In the genomic region with DNA sequence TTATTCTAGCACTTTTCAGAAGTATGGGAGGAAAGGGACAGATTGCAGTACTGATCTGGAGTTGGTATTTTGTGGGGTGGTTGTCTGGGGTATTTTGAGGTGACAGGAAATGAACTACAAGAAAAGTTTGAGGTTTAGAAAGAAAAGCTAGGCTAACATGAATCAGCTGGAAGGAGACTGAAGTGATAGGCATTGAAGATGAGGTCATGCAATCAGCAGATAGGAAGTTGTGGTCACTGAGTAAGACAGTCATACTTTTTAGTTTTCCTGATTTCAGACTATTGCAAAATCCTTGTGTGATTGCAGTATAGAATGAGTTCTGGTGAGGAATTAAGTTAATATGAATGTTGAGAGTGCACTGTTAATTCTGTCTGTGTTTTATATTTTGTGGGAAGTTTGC, we compare ENCODE assay signal across 15 mouse cellular contexts.
DNase-seq lines count a peak whose midpoint lies in the region; ATAC-seq and TF ChIP-seq lines count a peak whose summit lies in the region.
"Had no signal": no experiment of that assay in that cellular context is flagged by ENCODE, and none has a peak within 500 bp of the region (broad histone marks: within the 10 kb centered on the region; RNA-seq: fewer than 3 reads in every experiment).

No protein-coding gene starts in this region.

- H3K4me3 ChIP-seq in lung, postnatal 0 days (ENCODE audit: low read depth, low read length): no peak overlapping the region
- no peak overlapping the region for H3K4me3 ChIP-seq in lung, adult 2 months (replicated peaks; ENCODE audit: extremely low read depth, low read depth, low read length)
- H3K4me3 ChIP-seq: hindbrain, embryonic 12.5 days; left cerebral cortex, adult 2 months; lung, embryonic 15.5 days; midbrain, embryonic 12.5 days; stomach, embryonic 15.5 days had no signal

- no peak for TF ChIP-seq EP300 in lung, postnatal 0 days (IDR thresholded peaks at IDR 0.05)

- H3K36me3 ChIP-seq in lung, postnatal 0 days (ENCODE audit: insufficient read depth, low read length): peaks cover 9% of the 10 kb centered on the region

- H3K9ac ChIP-seq in lung, postnatal 0 days (replicated peaks; ENCODE audit: low read depth): no peak overlapping the region
- H3K9ac ChIP-seq: hindbrain, embryonic 12.5 days; lung, embryonic 15.5 days; midbrain, embryonic 12.5 days; stomach, embryonic 15.5 days had no signal

- no peak overlapping the region for H3K4me2 ChIP-seq in lung, postnatal 0 days (replicated peaks; ENCODE audit: low read depth, low read length)
- H3K4me2 ChIP-seq: hindbrain, embryonic 12.5 days; lung, embryonic 15.5 days; midbrain, embryonic 12.5 days; stomach, embryonic 15.5 days had no signal

- no peak for TF ChIP-seq POLR2A in lung, adult 2 months (IDR thresholded peaks at IDR 0.05; ENCODE audit: borderline replicate concordance, extremely low read depth, low read depth, low read length)

- DNase-seq in lung, postnatal 0 days (ENCODE audit: low spot score): peak; percentile 21
- no peak for DNase-seq in lung, adult 2 months
- peak; percentile 39 for DNase-seq in Muller cell, postnatal 12 days (ENCODE audit: inconsistent ontology term)
- no peak for DNase-seq in right cerebral cortex, postnatal 36 days (ENCODE audit: low spot score in 2 of 2)
- DNase-seq in frontal cortex, postnatal 10 days (ENCODE audit: low spot score in 2 of 2): no peak
- DNase-seq in yolk sac, embryonic 10.5 days (ENCODE audit: low spot score): no peak
- DNase-seq: kidney, adult 8-10 months; thymus, postnatal 4 days had no signal

- no peaks in the 10 kb centered on the region for H3K4me1 ChIP-seq in lung, postnatal 0 days (ENCODE audit: insufficient read depth, low read depth, low read length)
- no peaks in the 10 kb centered on the region for H3K4me1 ChIP-seq in lung, adult 2 months (ENCODE audit: control insufficient read depth, insufficient read depth, low read length)
- H3K4me1 ChIP-seq: hindbrain, embryonic 12.5 days; lung, embryonic 15.5 days; midbrain, embryonic 12.5 days; stomach, embryonic 15.5 days had no signal

- no peak overlapping the region for H3K27ac ChIP-seq in lung, postnatal 0 days (ENCODE audit: low read length)
- H3K27ac ChIP-seq: hindbrain, embryonic 12.5 days; left cerebral cortex, adult 2 months; lung, embryonic 15.5 days; midbrain, embryonic 12.5 days; stomach, embryonic 15.5 days had no signal

- no peak; the same call in 1 of the 2 replicates for ATAC-seq in lung, postnatal 0 days
- ATAC-seq in granulocyte monocyte progenitor cell, adult 5-6 weeks (replicated peaks; ENCODE audit: poor library complexity, severe bottlenecking): peak; percentile 100
- ATAC-seq in neutrophil, adult 5-6 weeks (ENCODE audit: extremely low read depth, insufficient number of reproducible peaks, low FRiP score, poor library complexity, severe bottlenecking): peak; percentile 95

- no peaks in the 10 kb centered on the region for H3K9me3 ChIP-seq in lung, postnatal 0 days (ENCODE audit: low read length)
- H3K9me3 ChIP-seq: hindbrain, embryonic 12.5 days; lung, embryonic 15.5 days; midbrain, embryonic 12.5 days; stomach, embryonic 15.5 days had no signal

- no peak for TF ChIP-seq CTCF in lung, postnatal 0 days (IDR thresholded peaks at IDR 0.05)
- TF ChIP-seq CTCF in lung, adult 2 months (IDR thresholded peaks at IDR 0.05; ENCODE audit: insufficient read depth, low read length): no peak

- H3K27me3 ChIP-seq in lung, postnatal 0 days (replicated peaks; ENCODE audit: insufficient read depth, low read length): no peaks in the 10 kb centered on the region
- H3K27me3 ChIP-seq: hindbrain, embryonic 12.5 days; lung, embryonic 15.5 days; midbrain, embryonic 12.5 days; stomach, embryonic 15.5 days had no signal

Comparison
In these comparisons a context has a peak if more than half of its experiments do, and no peak if none do; other contexts are left out.
1. DNase-seq: peak in lung, postnatal 0 days (single experiment) and Muller cell, postnatal 12 days (single experiment); none in lung, adult 2 months (single experiment), right cerebral cortex, postnatal 36 days (0 of 2), frontal cortex, postnatal 10 days (0 of 2) and yolk sac, embryonic 10.5 days (single experiment).